Mouse (Mus musculus) heart, postnatal 10 days (tissue): Measurements from ENCODE around the gene B3gntl1. TPM values are rescaled to one million over a fixed set of nuclear protein-coding genes. Genes with fewer than 3 reads are reported as not detected.
A peak's percentile ranks its signal among the peaks of the same experiment; 100 is the strongest.

Experiments
- DNase-seq, 2 experiments: peaks; one replicate each; pipeline ENCODE4 v3.0.0; 2021
- intact Hi-C: fragments of 180-260 bp; cut with DNase I; formaldehyde crosslinking; loops from one replicate; pipeline ENCODE4 v1.15.1; 2025
- total RNA-seq, 2 experiments: library from RNA; stranded (reverse); gene quantifications; 2 replicates each; pipeline ENCODE4 v1.2.3; 2021

The B3gntl1 gene
- 1 to 10 TPM; 3.5 to 5.5 TPM for total RNA-seq

DNA sequence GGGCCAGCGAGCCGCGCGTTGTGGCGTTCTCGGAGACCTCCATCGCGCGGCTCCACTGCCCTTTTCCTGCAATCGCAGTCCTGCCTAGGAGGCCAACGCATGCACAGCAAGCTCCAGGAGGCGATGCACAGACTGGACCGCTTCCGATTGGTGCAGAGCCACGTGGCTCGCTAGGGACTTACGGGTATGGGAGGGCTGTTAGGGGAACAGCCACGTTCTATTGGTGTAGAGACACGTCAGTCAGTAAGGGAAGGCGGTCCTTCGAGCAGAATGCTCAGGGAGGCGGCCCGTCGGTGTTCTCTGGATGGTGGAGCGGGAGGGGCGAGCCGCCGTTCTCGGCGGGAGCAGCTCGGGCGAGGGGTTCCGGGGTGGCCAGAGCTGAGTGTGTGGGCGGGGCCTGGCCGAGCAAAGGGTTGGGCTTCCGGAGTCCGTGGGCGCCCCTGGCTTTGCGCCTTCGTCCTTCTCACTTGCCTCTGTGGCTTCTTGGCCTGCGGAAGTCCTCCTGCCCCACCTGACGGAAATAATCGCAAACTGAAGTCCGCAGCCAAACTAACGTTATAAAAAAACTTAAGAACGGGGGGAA is at the start of gene B3gntl1:
B3gntl1 (minus strand) TSS at position 164 of the 583 bp plus-strand sequence.
- intact Hi-C loops, result loop anchor here (1.0 kb wide), 1 partner anchor 29 kb away; no protein-coding TSS in a partner anchor
- DNase-seq, result peak; percentile 100

DNA sequence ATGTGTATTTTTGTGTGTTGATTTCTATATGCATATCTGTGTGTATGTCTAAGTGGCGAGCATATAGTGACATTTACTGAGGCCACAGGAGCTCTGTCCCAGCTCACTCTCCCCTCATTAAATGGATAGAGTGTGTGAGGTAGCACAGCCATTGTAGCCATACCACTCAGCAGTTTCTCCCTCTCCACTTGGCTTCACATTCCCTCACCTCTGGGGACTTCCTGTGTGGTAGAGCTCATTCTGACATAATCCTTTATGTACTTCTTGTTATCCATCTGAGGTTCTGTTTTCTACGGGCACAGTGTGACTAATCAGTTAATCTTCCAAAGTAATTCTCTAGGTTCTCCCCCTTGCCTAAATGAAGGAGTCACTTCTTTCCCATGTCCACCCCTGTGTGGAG is 49.5 kb upstream of the B3gntl1 start:
- no peak for DNase-seq
- intact Hi-C loops, result no loop called here

DNA sequence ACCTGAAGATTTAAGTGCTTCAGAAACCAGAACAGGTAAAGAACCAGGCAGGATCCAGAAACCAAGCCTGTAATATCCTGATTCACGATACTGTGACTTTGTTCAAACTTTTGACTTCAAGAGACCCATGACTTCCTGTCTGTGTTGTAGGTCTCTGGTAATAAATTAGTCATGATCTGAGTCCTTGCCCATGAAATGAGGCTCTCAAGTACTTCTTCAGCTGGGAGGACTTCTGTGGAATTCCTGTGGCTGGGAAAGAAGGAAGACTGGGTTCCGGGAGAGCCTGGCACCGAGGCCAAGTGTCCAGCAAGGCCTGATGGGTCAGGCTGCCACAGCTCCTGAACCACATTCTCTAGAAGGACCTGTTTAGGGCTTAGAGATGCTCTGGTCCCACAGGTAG is 47.8 kb upstream of the B3gntl1 start:
- intact Hi-C loops, result no loop called here
- no peak for DNase-seq

DNA sequence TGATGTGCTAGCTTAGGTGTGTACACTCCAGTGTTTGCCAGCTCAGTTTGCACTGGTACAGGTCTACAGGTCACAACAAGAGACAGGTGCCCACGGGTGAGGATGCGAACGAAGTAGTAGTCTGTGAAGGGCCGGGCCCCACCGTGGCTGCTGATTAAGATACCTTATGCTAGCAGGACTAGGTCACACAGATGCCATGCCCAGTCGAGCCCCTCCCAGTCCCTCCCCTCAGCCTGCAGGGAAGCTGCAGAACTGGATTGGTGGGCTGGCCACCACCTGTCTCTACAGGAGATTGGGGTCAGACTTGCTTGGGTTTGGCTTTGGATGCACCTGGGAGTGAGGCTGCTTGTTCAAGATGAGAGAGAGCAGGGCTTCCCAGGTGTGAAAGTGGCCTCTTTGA is 44.8 kb upstream of the B3gntl1 start:
- intact Hi-C loops, result no loop called here
- no peak for DNase-seq

DNA sequence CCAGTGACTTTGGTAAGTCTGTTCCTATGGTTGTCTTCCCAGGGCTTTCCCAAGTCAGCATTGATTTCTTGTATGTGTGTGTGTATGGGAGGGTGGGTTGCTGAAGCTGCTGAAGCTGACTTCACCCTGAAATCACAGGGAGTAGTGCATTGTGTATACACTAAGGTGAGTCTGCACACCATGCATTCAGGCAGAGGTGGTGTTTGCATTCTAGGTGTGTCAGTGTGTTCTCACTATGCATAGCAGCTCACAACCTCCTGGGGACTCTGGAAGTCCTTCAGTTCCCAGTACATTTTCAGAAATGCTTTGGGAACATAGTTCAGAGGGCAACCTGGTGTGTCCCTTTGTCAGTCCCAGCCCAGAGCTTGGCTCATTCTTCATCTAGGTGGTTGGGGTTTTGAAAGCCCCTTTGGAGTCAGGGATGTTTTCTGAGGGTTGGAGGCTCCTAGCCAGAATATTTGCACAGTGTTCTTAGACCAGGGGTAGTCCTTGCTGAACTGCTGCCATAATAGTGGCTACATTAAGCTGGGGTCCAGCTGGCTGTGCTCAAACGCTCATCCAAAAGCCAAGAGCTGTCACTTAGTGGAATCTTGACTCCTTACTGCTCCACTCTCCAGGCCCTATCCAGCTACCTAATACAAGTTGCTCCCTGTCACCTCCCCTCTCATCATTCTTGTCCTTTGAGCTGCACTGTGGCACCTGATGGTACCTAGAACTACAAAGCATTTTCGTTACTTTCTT is 42.0 kb upstream of the B3gntl1 start:
- intact Hi-C loops, result no loop called here
- DNase-seq, result peak; percentile 36 to 38

DNA sequence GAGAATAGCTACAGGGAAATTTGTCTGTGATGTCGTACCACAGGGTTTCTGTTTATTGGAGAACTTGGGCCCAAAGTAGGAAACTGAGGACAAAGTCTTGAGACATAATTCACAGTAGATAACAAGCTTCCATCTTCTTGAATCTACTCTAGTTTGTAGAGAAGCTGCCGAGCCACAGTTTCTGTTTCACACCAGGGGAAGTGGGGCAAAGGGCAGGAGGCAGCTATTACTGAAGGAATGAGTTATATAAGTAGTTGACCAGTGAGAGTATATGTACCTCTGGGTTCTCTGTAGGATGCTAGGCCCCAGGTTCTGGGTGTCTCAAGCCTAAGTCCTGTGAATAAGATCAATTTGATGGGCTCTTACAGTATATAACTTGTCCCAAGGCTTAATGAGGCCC is 40.6 kb upstream of the B3gntl1 start:
- intact Hi-C loops, result no loop called here
- no peak for DNase-seq

DNA sequence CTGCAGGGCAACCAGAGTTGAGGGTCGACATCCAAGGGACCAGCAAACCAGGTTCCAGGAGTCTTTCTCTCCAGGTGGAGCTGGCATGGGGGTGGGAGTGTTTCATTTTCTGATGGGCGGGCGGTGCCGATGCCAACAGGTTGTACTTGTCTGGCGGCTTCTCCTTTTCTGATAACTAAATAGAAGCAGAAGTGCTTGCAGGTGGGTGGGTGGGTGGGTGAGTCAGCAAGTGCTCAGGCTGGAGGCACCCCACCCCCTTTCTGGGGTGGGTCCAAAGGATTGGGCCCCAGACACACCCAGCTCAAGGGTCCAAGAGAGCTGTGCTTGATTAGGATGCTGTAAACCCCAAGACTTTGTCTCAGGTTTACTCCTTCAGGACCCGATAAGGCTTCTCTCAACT is 40.0 kb upstream of the B3gntl1 start:
- intact Hi-C loops, result no loop called here
- no peak for DNase-seq

DNA sequence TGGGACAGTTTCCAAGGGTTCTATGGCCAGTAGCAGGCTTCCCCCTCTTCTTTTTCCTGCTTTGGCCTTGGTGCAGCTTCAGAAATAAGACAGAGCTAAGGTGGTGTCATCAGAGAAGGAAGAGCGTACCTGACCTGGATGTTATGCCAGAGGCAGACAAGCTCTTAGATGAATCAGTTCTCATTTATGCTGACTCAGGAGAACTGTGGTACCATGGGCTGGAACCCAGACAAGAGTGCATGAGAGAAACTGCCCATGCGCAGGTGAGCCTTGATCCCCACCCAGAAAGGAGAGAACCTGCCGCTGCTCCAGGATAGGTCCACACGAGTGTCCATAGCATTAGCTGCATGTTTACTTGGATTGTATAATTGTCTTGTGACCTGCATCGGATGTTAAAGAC is 37.3 kb upstream of the B3gntl1 start:
- DNase-seq, result no peak
- intact Hi-C loops, result no loop called here

DNA sequence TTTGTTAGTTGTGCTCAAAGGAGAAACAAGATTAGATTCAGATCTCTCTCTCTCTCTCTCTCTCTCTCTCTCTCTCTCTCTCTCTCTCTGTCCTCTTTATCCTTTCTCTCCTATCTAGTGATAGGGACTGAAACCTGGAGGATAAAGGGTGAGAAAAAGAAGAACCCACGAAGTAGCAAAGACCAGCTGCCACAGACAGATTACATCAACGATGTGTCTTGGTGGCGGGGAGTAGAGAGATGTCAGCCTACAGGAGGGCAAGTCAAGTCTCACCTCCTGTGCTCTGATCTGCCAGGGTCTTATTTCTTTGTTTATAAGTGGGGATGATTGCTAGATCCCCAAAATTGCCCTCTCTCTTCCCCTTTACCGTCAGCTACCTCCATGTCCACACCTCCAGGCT is 36.3 kb upstream of the B3gntl1 start:
- intact Hi-C loops, result no loop called here
- no peak for DNase-seq

DNA sequence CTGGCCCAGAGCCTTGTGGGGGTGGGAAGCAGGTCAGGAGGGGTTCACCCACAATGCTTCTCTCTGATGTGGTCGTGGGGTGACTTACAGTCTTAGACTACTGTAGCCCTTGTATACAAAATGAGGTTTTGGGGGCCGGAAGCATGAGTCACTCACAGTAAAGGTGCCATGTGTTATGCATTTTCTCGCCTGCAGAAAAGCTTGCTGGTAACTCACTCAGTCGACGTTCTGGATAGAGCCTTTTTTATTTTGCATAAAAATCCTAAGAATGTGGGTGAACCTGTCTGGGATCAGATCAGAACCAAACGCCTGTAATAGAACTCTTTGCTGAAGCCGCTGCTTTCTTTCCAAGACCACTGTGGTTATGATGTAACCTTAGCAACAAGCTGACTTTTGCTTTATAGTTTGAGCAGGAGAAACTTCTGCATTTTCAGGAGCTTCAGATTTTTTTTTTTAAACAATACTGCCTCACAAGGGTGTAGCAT is 33.6 kb upstream of the B3gntl1 start:
- intact Hi-C loops, result no loop called here
- DNase-seq, result no peak

DNA sequence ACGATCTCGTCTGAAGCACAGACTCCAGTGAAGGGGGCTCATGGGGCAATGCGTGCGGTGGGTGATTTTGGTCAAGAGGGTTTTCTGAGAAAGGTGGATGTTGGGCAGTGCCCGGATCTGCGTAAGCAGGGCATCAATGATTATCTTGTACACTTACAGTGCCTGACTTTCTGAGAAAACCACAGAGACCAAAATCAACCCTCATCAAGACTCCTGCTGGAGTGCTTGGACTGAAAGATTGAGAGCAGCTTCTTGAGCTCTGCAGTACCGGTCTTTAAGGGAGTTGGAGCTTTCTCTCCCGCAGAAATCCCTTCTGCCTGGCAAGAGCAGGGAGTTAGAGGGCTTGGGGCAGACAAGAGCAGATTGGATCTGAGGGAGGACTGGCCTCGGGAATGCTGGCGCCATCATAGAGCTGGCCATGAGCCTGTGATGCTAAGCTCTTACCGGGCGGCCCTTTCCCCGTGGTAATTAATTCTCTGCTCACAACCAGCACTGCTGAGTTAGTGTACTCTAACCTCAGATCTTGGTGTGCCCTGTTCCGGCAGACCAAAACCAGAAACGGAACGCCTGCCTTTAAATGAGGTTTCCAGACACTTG is 30.8 kb upstream of the B3gntl1 start:
- DNase-seq, result peak in 1 of 2 experiments; percentile 27
- intact Hi-C loops, result loop anchor here (5.0 kb wide), 2 partner anchors 51 to 89 kb away; no protein-coding TSS in a partner anchor

DNA sequence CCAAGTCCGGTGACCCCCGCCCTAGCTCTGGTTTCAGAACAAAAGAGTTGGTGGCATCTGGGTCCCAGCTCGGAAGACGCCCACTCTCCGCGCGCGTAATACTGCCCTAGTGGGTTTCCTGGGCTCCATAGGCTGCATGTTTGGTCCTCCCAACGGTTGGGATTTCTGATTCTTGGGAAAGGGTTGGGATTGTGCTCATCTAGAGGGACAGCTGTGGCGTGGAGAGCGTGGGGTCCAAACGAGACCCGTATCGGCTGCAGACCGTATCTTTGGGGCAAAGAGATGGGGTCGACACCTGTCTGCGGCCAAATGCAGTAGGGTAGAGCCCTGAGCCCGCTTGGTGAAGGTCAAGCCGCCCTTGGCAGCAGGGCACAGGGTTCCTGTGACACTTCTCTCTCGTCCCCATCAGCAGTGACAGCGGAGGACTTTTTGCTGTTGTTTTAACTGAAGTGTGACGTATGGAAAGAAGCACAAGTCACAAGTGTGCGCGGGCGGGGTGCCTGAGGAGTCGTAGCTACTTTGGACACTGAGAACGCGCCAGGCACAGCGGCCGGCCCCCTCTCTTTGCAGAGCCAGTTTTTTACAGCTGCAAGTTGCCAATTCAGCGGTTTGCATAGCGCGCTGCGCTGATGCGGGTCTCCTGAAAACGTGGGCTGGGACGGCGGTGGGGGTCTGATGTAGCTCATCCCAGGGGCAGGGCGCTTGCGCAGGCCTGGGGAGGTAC is 30.1 kb upstream of the B3gntl1 start:
- intact Hi-C loops, result loop anchor here (1.0 to 5.0 kb wide), 3 partner anchors 30 to 89 kb away; partner anchors contain the start of gene B3gntl1

DNA sequence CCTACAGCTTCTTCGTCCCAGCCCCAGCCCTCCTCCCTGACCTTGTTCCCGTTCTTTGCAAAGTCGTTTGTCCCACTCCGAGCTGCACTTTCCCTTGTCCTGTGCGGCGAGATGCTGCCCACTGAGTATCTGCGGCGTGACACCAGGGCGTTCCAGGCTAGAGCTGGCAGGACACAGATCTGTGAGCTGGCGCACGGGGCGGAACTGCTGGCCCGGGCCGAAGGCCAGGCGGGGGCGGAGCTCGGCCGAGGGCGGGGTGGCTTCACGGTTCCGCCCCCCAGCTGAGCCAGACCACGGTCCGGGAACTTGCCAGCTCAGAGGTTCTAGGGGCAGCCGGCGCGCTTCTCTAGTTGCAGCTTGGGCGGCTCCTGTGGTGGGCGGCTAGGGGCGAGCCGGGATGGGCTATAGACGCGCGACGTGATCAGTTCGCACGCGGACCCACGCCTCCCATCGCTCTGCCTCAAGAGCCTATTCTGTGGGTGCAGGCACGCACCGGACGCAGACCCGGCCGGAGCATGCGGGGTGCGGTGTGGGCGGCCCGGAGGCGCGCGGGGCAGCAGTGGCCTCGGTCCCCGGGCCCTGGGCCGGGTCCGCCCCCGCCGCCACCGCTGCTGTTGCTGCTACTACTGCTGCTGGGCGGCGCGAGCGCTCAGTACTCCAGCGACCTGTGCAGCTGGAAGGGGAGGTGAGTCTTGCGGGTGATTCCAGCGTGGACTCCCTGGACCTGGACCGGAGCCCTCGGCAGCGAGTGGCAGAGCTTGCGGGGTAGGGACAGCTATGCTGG is 29.4 kb upstream of the B3gntl1 start:
- intact Hi-C loops, result loop anchor here (1.0 to 5.0 kb wide), 3 partner anchors 29 to 90 kb away; partner anchors contain the start of gene B3gntl1
- peak; percentile 95 to 96 for DNase-seq

More for the DNA sequence above, 30.1 kb upstream of the B3gntl1 start:
- DNase-seq, result peak; percentile 75 to 78

DNA sequence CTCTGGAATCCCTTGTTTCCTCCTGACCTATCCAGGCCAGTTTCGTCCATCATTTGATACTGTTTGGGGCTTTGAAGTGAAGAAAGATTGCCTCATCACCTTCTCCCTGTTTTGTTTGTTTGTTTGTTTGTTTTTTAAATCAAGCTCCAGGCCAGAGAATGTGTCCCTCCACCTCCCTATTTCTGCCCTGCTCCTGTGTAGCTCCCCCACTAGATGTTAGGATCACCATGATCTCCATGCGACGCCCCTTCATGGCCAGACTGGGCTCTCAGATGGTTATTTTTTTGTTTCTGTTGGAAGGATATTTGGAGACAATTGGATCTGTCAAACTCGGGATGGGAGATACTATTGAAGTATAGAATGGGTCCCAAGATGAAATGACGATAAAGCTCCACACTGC is 28.3 kb upstream of the B3gntl1 start, which contains the start of gene Metrnl:
Metrnl (plus strand) TSS at position 301 of the 400 bp plus-strand sequence.
- DNase-seq, result no peak
- intact Hi-C loops, result loop anchor here (5.0 kb wide), 2 partner anchors 49 to 91 kb away; no protein-coding TSS in a partner anchor

DNA sequence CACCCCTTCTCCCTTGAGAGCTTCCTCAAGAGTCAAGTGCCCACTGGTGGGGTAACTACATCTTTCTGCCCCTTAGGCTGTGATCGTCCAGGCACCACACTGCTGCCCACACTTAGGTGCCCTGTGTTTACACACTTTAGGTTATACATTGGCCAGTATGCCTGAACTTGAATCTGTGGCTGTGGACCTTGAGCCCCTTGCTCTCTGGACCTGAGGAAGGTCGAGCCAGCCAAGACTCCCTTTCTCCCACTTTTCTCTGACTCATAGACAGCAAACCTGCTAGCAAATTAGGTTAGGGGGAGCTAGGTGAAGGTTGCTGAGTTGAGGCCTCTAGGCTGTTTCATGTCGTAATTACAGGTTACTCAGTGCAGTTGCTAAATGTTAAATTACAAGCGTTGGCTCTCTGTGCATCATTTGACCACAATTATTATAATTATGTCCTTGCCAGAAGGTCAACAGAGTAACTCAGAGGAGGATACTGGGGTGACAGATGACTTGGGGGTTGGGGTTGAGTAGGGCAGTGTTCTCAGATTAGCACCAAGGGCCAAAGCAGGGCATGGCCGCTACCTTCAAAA is 25.5 kb upstream of the B3gntl1 start:
- intact Hi-C loops, result no loop called here
- DNase-seq, result no peak

DNA sequence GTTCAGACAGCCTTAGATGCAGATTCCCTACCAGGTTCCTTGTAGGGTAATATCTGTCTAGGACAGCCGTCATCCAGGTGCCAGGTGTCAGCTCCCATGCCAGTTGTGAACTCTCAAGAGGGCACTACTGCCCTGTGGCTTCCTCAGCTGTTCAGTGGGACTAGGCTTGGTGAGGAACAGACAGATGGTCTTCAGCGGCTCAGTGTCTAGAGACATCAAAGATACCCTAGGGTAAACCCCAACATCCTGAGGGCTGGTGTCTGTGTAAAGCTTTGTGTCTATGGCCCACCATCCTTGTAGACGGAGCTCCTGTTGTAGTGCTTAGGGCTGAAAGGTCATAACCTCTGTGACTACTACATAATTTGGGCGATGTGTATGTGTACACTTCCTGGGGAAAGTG is 24.3 kb upstream of the B3gntl1 start:
- no peak for DNase-seq
- intact Hi-C loops, result no loop called here

DNA sequence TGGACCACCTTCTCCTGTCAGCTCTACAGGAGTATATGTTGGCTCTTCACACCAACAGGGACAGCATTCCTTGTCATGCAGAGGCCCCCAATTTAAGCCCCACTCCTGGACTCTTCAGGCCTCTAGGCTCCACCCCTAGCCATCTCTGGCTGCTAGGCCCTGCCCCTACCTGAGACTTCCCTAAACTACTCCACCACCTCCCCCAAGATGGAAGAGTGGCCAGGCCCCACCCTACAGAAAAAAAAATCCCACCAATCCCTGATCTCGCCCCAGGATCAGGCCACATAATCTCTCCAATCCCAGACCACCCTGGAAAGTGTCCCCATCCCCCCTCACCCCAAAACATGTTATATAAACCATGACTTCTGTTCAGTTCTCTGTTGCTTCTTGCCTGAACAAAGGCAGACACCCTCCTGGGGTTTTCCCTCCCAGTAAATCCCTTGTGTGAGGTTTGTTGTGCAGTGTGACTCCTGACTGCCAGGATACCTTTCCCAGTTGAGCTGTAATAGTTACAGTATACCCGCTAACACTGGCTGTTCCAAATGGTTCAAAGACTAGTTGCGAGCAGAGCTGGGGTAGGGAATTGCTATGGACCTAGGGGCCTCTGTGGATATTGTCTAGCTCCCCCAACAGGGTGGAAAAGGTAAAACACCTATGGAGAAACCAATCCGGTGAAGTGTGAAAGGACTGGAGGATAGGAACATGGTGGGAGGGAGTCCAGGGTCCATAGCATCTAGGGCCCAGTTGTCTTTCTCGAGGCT is 22.5 kb upstream of the B3gntl1 start:
- DNase-seq, result no peak
- intact Hi-C loops, result no loop called here

DNA sequence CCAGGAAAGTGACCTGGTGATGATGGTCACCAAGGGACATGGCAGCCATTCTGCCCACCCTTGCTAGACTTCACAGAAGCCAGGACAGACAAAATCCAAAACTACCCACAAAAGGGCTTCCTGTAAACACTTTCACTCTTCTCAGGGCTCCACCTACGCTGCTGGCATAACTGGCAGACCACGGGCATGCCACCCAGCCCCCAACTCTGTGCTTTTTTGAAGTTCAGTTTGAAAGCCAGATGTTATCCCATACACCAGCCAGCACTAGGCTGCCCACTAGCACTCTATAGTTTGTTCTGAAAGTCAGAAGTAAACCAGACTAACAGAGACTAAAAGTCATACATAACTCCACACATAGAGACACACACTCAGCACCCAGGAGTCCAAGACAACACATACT is 15.1 kb upstream of the B3gntl1 start:
- intact Hi-C loops, result no loop called here
- no peak for DNase-seq

DNA sequence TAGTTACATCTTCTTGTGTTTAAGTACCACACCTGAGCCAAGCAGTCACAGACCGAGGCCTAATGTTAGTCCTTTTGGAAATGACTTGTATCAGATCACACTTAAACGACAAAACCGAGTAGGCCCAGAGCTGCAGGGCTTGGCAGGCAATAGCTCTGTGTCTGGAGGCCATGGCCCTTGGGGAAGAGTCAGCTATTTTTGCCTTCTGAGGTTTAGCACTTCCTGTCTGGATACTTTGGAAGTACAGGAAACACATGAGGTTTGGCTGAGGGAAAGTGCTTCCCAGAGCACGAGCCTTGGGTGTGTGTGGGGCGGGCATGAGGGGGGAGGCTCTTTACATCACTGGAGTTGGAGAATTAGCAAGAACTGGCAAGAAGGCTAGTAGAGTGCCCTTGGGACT is 13.7 kb upstream of the B3gntl1 start:
- intact Hi-C loops, result no loop called here
- DNase-seq, result peak; percentile 52 to 54
